Mouse (Mus musculus) Patski (cell line): ENCODE measurements at regions not wholly inside any gene's neighbourhood (a gene's known extent, or its start where the extent isn't known, plus 50 kb on each side); places are given as distances from the start of the nearest gene placed in this dataset.
A peak's percentile ranks its signal among the peaks of the same experiment; 100 is the strongest.
"Not testable (repeated sequence)": the region's sequence is repeated elsewhere in the genome, so short reads cannot be mapped to it uniquely, and the experiment has no call there.

Experiments
- ATAC-seq: fragments of 100-300 bp; one replicate; pipeline ENCODE4 v1.8.0; 2021
- CTCF ChIA-PET: fragments of 350-600 bp; sonication (Branson Sonifier 250); formaldehyde crosslinking; loops from one replicate; lab custom pipeline; 2022; ENCODE audit warnings: inconsistent platforms; lab: Charles Lee
- POLR2A ChIA-PET: fragments of 350-600 bp; sonication (Branson Sonifier 250); formaldehyde crosslinking; loops from one replicate; lab custom pipeline; 2022; ENCODE audit warnings: antibody characterized with exemption, inconsistent platforms; lab: Charles Lee
- DNase-seq: peaks from one replicate; pipeline ENCODE4 v3.0.0-alpha.2; 2011; ENCODE audit warnings: low read depth, low spot score
- H3K27me3 ChIP-seq: fragments of 371-371 bp; one replicate; pipeline ENCODE4 v1.5.1; 2021
- CTCF ChIP-seq: fragments of 100-300 bp; IDR thresholded peaks from one replicate; pipeline ENCODE4 v1.5.1; 2021
- in situ Hi-C: fragments of 300-500 bp; cut with MboI; formaldehyde crosslinking; loops from 3 replicates; pipeline ENCODE4 v1.11.1; 2018; ENCODE audit warnings: low pct_unique_long_range_greater_than_20kb, mixed read lengths

DNA sequence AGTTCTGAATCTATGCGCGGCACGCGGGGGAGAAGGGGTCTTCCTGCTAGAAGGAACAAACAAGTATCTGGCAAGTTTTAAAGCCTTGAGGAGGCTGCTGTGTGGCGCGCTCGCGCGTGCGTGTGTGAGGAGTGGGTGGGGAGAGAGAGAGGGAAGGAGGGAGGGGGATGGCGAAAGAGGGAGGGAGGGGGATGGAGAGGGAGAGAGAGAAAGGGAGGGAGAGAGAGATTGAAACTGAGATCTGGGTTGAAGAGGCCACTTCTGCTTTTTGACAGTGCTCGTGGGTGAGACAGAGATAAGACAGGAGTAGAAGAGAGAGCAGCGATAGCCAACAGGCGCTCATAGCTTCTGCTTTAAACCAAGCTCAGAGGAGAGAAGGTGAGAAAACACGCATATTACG, 166.0 kb upstream of the Rxfp2 start:
- ATAC-seq (no peak), DNase-seq (no peak)
- CTCF ChIA-PET = interaction anchor here (1.1 to 3.7 kb wide), 3 partner anchors 9 to 54 kb away, joined by 3 to 15 read pairs (median 4); no protein-coding TSS in a partner anchor
- in situ Hi-C loops = loop anchor here (5.0 kb wide), 1 partner anchor 140 kb away; no protein-coding TSS in a partner anchor
- H3K27me3 ChIP-seq = peaks cover 4% of the 10 kb centered on the region
- TF ChIP-seq CTCF = no peak
- POLR2A ChIA-PET = no interaction called here

GRCm38 (mm10) chr5:149856101-149856500, 162.4 kb upstream of the Rxfp2 start:
- ATAC-seq (no peak), DNase-seq (no peak)
- ChIA-PET POLR2A (no interaction called here), CTCF (no interaction called here)
- H3K27me3 ChIP-seq = peaks cover 4% of the 10 kb centered on the region
- no peak for TF ChIP-seq CTCF
- in situ Hi-C loops = no loop called here

GRCm38 (mm10) chr5:149857019-149857418, 161.5 kb upstream of the Rxfp2 start:
- peaks cover 4% of the 10 kb centered on the region for H3K27me3 ChIP-seq
- in situ Hi-C loops = no loop called here
- TF ChIP-seq CTCF = no peak
- ATAC-seq = no peak
- no peak for DNase-seq
- ChIA-PET POLR2A (no interaction called here), CTCF (no interaction called here)

DNA sequence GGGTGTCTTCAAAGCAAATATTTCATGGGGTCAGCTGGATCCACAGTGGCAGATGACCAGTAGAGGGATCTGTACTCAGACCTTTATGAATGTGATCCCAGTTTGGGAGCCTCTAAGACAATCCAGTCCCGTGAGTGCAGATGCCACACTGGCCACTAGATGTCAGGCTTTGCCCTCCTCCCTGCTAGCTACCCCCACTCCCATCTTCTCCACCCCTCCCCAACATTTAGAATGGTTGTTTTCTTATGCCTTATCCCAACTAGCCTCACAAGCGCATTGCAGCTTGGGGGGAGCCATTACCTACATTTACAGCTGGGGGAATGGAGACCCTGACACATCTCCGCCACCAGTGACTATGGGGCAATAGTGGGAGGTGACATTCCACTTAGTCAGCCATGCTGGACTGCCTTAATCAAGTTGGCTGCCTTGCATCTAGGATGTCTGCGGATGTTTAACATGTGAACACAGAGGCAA, 156.9 kb upstream of the Rxfp2 start:
- in situ Hi-C loops = loop anchor here (5.0 kb wide), 1 partner anchor 161 kb away; no protein-coding TSS in a partner anchor
- peak; percentile 85 for TF ChIP-seq CTCF

GRCm38 (mm10) chr5:149867926-149868325, 150.5 kb upstream of the Rxfp2 start:
- in situ Hi-C loops = no loop called here
- DNase-seq (no peak), ATAC-seq (peak; percentile 75)
- CTCF ChIA-PET = no interaction called here
- POLR2A ChIA-PET = no interaction called here
- no peaks in the 10 kb centered on the region for H3K27me3 ChIP-seq
- TF ChIP-seq CTCF = no peak

More for the DNA sequence above, 156.9 kb upstream of the Rxfp2 start:
- DNase-seq = no peak
- ChIA-PET CTCF (interaction anchor here (0.7 to 2.9 kb wide), 8 partner anchors 9 to 359 kb away, joined by 3 to 15 read pairs (median 3); no protein-coding TSS in a partner anchor), POLR2A (interaction anchor here (0.6 kb wide), 1 partner anchor 25 kb away, joined by 6 read pairs; no protein-coding TSS in a partner anchor)
- H3K27me3 ChIP-seq = no peaks in the 10 kb centered on the region
- ATAC-seq = peak; percentile 69

- ChIA-PET CTCF (interaction anchor here (1.1 kb wide), 1 partner anchor 10 kb away, joined by 3 read pairs; no protein-coding TSS in a partner anchor), POLR2A (no interaction called here)
- H3K27me3 ChIP-seq = no peaks in the 10 kb centered on the region
- ATAC-seq = no peak
- in situ Hi-C loops = no loop called here
- no peak for DNase-seq
- TF ChIP-seq CTCF = no peak
Observed at GRCm38 (mm10) chr5:149869441-149869840, 149.0 kb upstream of the Rxfp2 start.

DNA sequence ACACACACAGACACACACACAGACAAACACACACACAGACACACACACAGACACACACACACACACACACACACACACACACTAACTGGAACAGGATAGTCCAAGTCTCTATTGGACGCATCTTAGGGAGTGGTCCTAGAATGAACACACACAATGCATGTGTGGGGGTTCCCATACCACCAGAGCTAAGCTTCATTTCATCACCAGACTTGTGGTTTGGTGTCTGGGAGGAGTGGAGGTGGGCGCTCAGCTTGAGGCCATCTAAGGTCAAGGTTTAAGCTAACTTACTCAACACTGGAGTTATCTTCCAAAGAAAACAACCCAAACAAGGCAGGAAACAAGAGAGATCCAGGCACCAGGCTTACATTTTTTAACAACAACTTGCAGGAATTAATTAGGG, 147.9 kb upstream of the Rxfp2 start:
- no peak for TF ChIP-seq CTCF
- ATAC-seq (no peak), DNase-seq (no peak)
- in situ Hi-C loops = no loop called here
- CTCF ChIA-PET = interaction anchor here (1.1 kb wide), 1 partner anchor 9 kb away, joined by 3 read pairs; no protein-coding TSS in a partner anchor
- H3K27me3 ChIP-seq = no peaks in the 10 kb centered on the region
- POLR2A ChIA-PET = no interaction called here

DNA sequence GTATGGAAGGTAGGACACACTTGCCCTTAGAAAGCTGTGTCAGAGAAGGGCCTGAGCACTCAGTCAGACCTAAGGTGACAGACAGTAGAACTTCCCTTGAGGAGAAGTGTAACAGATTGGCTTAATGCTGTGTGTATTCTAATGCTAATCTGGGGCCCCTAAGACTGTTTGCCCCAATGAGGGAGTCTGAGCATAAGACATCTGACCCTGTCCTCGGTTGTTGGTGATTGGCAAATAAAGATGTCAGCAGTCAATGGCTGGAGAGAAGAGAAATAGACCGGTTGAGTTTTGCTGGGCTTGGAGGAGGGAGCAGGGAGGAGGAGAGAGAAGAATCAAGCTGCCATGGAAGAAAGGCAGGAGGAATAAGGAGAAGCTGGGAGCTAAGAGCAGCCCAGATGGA, 147.0 kb upstream of the Rxfp2 start:
- ChIA-PET CTCF (no interaction called here), POLR2A (no interaction called here)
- no peak for DNase-seq

GRCm38 (mm10) chr5:149873482-149874002, 144.9 kb upstream of the Rxfp2 start:
- H3K27me3 ChIP-seq = no peaks in the 10 kb centered on the region
- TF ChIP-seq CTCF = no peak
- ATAC-seq = peak; percentile 1
- POLR2A ChIA-PET = no interaction called here
- CTCF ChIA-PET = no interaction called here
- in situ Hi-C loops = no loop called here
- DNase-seq = no peak

More for the DNA sequence above, 147.0 kb upstream of the Rxfp2 start:
- ATAC-seq = no peak
- in situ Hi-C loops = no loop called here
- no peaks in the 10 kb centered on the region for H3K27me3 ChIP-seq
- TF ChIP-seq CTCF = no peak

GRCm38 (mm10) chr5:149874342-149874741, 144.1 kb upstream of the Rxfp2 start:
- in situ Hi-C loops = no loop called here
- no peak for ATAC-seq
- peak; percentile 64 for TF ChIP-seq CTCF

DNA sequence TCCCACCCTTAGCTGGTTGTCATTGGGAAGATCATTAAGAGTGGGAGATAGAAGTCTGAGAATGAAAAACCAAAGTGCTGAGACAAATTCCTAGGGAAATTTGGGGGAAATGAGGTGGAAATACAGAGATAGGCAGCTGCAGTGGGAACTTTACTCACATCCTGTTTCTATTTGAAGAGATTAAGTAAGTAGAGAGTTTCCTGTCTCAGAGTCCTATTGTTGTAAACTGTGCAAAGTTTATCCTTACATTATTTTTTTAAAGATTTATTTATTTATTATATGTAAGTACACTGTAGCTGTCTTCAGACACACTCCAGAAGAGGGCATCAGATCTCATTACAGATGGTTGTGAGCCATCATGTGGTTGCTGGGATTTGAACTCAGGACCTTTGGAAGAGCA, 126.0 kb upstream of the Rxfp2 start:
- in situ Hi-C loops, ATAC-seq, CTCF ChIA-PET, DNase-seq, POLR2A ChIA-PET, H3K27me3 ChIP-seq: not testable (repeated sequence)

More at GRCm38 (mm10) chr5:149874342-149874741, 144.1 kb upstream of the Rxfp2 start:
- DNase-seq = no peak
- ChIA-PET CTCF (no interaction called here), POLR2A (no interaction called here)
- no peaks in the 10 kb centered on the region for H3K27me3 ChIP-seq
